Mouse (Mus musculus) neural tube, embryonic 12.5 days (tissue): ENCODE measurements at regions not wholly inside any gene's neighbourhood (a gene's known extent, or its start where the extent isn't known, plus 50 kb on each side); places are given as distances from the start of the nearest gene placed in this dataset.
"Not testable (repeated sequence)": the region's sequence is repeated elsewhere in the genome, so short reads cannot be mapped to it uniquely, and the experiment has no call there.

Experiments used
- ATAC-seq: fragments of 200-750 bp; cut with Nextera tagmentation; 2 replicates; pipeline ENCODE4 v1.8.0; 2017; ENCODE audit warnings: low read depth, mild to moderate bottlenecking, moderate TSS enrichment, moderate library complexity; ENCODE audit not compliant: low FRiP score
- H3K27ac ChIP-seq: fragments of 300-500 bp; sonication (generic); 2 replicates; pipeline ENCODE4 v1.5.1; 2016
- H3K27me3 ChIP-seq: fragments of 300-500 bp; sonication (generic); replicated peaks from 2 replicates; pipeline ENCODE4 v1.6.1; 2016; ENCODE audit warnings: mild to moderate bottlenecking
- H3K36me3 ChIP-seq: fragments of 300-500 bp; sonication (generic); 2 replicates; pipeline ENCODE4 v1.6.1; 2016; ENCODE audit warnings: mild to moderate bottlenecking
- H3K4me1 ChIP-seq: fragments of 300-500 bp; sonication (generic); 2 replicates; pipeline ENCODE4 v1.6.1; 2016
- H3K4me2 ChIP-seq: fragments of 300-500 bp; sonication (generic); replicated peaks from 2 replicates; pipeline ENCODE4 v1.6.1; 2016; ENCODE audit warnings: mild to moderate bottlenecking
- H3K4me3 ChIP-seq: fragments of 300-500 bp; sonication (generic); 2 replicates; pipeline ENCODE4 v1.5.1; 2016
- H3K9ac ChIP-seq: fragments of 300-500 bp; sonication (generic); 2 replicates; pipeline ENCODE4 v1.6.1; 2016; ENCODE audit warnings: mild to moderate bottlenecking
- H3K9me3 ChIP-seq: fragments of 300-500 bp; sonication (generic); 2 replicates; pipeline ENCODE4 v1.6.1; 2016; ENCODE audit warnings: mild to moderate bottlenecking
- WGBS: fragments of 180-500 bp; shearing (Covaris S2); methylation state at CpG from one replicate; pipeline ENCODE4 v1.1.7; 2016; 5-methylcytosine and 5-hydroxymethylcytosine counted together

GRCm38 (mm10) chr10:15046285-15046684 lies 328.3 kb upstream of the Gje1 start:
- Histone ChIP-seq H3K4me2 (no peak overlapping the region), H3K27me3 (no peaks in the 10 kb centered on the region), H3K36me3 (no peaks in the 10 kb centered on the region), H3K9me3 (no peaks in the 10 kb centered on the region), H3K27ac (no peak overlapping the region), H3K9ac (no peak overlapping the region), H3K4me3 (no peak overlapping the region), H3K4me1 (no peaks in the 10 kb centered on the region)
- ATAC-seq = no peak
- WGBS = 75% methylated on average over 4 of the region's 4 CpGs

- WGBS = 84% methylated on average over 3 of the region's 3 CpGs
- Histone ChIP-seq H3K9me3 (no peaks in the 10 kb centered on the region), H3K27me3 (no peaks in the 10 kb centered on the region), H3K27ac (no peak overlapping the region), H3K4me1 (no peaks in the 10 kb centered on the region), H3K9ac (no peak overlapping the region), H3K4me3 (no peak overlapping the region), H3K4me2 (no peak overlapping the region), H3K36me3 (no peaks in the 10 kb centered on the region)
- ATAC-seq = no peak
Measured at GRCm38 (mm10) chr10:15037571-15037970, 319.6 kb upstream of the Gje1 start.

GRCm38 (mm10) chr10:15031517-15031916 lies 313.5 kb upstream of the Gje1 start:
- no peak for ATAC-seq
- Histone ChIP-seq H3K27ac (no peak overlapping the region), H3K9ac (no peak overlapping the region), H3K9me3 (no peaks in the 10 kb centered on the region), H3K4me2 (no peak overlapping the region), H3K27me3 (no peaks in the 10 kb centered on the region), H3K4me1 (no peaks in the 10 kb centered on the region), H3K36me3 (no peaks in the 10 kb centered on the region), H3K4me3 (no peak overlapping the region)
- WGBS = 95% methylated on average over 1 of the region's 1 CpGs

GRCm38 (mm10) chr10:15029151-15029550 lies 311.1 kb upstream of the Gje1 start:
- Histone ChIP-seq H3K27ac (no peak overlapping the region), H3K4me2 (no peak overlapping the region), H3K27me3 (no peaks in the 10 kb centered on the region), H3K4me1 (no peaks in the 10 kb centered on the region), H3K9me3 (no peaks in the 10 kb centered on the region), H3K9ac (no peak overlapping the region), H3K4me3 (no peak overlapping the region), H3K36me3 (no peaks in the 10 kb centered on the region)
- ATAC-seq = no peak

GRCm38 (mm10) chr10:15013919-15014318 lies 295.9 kb upstream of the Gje1 start:
- H3K27me3 ChIP-seq = no peaks in the 10 kb centered on the region
- H3K27ac ChIP-seq = no peak overlapping the region
- 85% methylated on average over 4 of the region's 4 CpGs for WGBS
- H3K9ac ChIP-seq = no peak overlapping the region
- H3K4me2 ChIP-seq = no peak overlapping the region
- H3K9me3 ChIP-seq = no peaks in the 10 kb centered on the region
- H3K4me1 ChIP-seq = no peaks in the 10 kb centered on the region
- no peaks in the 10 kb centered on the region for H3K36me3 ChIP-seq
- no peak for ATAC-seq
- no peak overlapping the region for H3K4me3 ChIP-seq

GRCm38 (mm10) chr10:14996374-14996773 lies 278.4 kb upstream of the Gje1 start:
- no peak overlapping the region for H3K4me2 ChIP-seq
- ATAC-seq = no peak

GRCm38 (mm10) chr10:14989601-14990140 lies 271.7 kb upstream of the Gje1 start:
- H3K4me3 ChIP-seq = no peak overlapping the region
- no peaks in the 10 kb centered on the region for H3K4me1 ChIP-seq
- no peaks in the 10 kb centered on the region for H3K36me3 ChIP-seq
- no peaks in the 10 kb centered on the region for H3K9me3 ChIP-seq
- H3K4me2 ChIP-seq = no peak overlapping the region
- no peaks in the 10 kb centered on the region for H3K27me3 ChIP-seq
- H3K27ac ChIP-seq = no peak overlapping the region
- no peak for ATAC-seq
- H3K9ac ChIP-seq = no peak overlapping the region

More at GRCm38 (mm10) chr10:14996374-14996773, 278.4 kb upstream of the Gje1 start:
- H3K4me1 ChIP-seq = no peaks in the 10 kb centered on the region
- no peak overlapping the region for H3K27ac ChIP-seq
- H3K9me3 ChIP-seq = no peaks in the 10 kb centered on the region
- no peaks in the 10 kb centered on the region for H3K36me3 ChIP-seq
- no peak overlapping the region for H3K9ac ChIP-seq
- no peaks in the 10 kb centered on the region for H3K27me3 ChIP-seq
- WGBS = 84% methylated on average over 2 of the region's 2 CpGs
- no peak overlapping the region for H3K4me3 ChIP-seq

- not testable (repeated sequence) for H3K9me3 ChIP-seq, ATAC-seq
- WGBS = 25% methylated on average over 2 of the region's 2 CpGs
Measured at GRCm38 (mm10) chr10:14986566-14986965, 268.6 kb upstream of the Gje1 start.

GRCm38 (mm10) chr10:14978093-14978755 lies 260.2 kb upstream of the Gje1 start:
- H3K27me3 ChIP-seq = no peaks in the 10 kb centered on the region
- no peaks in the 10 kb centered on the region for H3K36me3 ChIP-seq
- no peak overlapping the region for H3K4me3 ChIP-seq
- WGBS = 78% methylated on average over 4 of the region's 4 CpGs
- no peak overlapping the region for H3K27ac ChIP-seq
- no peak overlapping the region for H3K4me2 ChIP-seq
- no peaks in the 10 kb centered on the region for H3K4me1 ChIP-seq
- H3K9me3 ChIP-seq = no peaks in the 10 kb centered on the region
- ATAC-seq = no peak
- no peak overlapping the region for H3K9ac ChIP-seq

More at GRCm38 (mm10) chr10:14986566-14986965, 268.6 kb upstream of the Gje1 start:
- not testable (repeated sequence) for H3K4me3 ChIP-seq, H3K36me3 ChIP-seq, H3K9ac ChIP-seq, H3K4me2 ChIP-seq, H3K27me3 ChIP-seq, H3K4me1 ChIP-seq, H3K27ac ChIP-seq

GRCm38 (mm10) chr10:14977268-14978000 lies 259.4 kb upstream of the Gje1 start:
- H3K9ac ChIP-seq = no peak overlapping the region
- H3K27me3 ChIP-seq = no peaks in the 10 kb centered on the region
- H3K27ac ChIP-seq = no peak overlapping the region
- no peak for ATAC-seq
- no peaks in the 10 kb centered on the region for H3K36me3 ChIP-seq
- H3K4me1 ChIP-seq = no peaks in the 10 kb centered on the region
- H3K4me3 ChIP-seq = no peak overlapping the region
- 60% methylated on average over 2 of the region's 2 CpGs for WGBS
- H3K9me3 ChIP-seq = no peaks in the 10 kb centered on the region
- no peak overlapping the region for H3K4me2 ChIP-seq

GRCm38 (mm10) chr10:14969726-14970125 lies 251.7 kb upstream of the Gje1 start:
- no peak overlapping the region for H3K4me2 ChIP-seq
- no peak for ATAC-seq

GRCm38 (mm10) chr10:14967645-14968044 lies 249.6 kb upstream of the Gje1 start:
- no peak overlapping the region for H3K4me3 ChIP-seq

More at GRCm38 (mm10) chr10:14969726-14970125, 251.7 kb upstream of the Gje1 start:
- H3K9ac ChIP-seq = no peak overlapping the region
- H3K9me3 ChIP-seq = no peaks in the 10 kb centered on the region
- H3K4me3 ChIP-seq = no peak overlapping the region
- no peaks in the 10 kb centered on the region for H3K36me3 ChIP-seq
- no peaks in the 10 kb centered on the region for H3K27me3 ChIP-seq
- H3K27ac ChIP-seq = no peak overlapping the region
- no peaks in the 10 kb centered on the region for H3K4me1 ChIP-seq

GRCm38 (mm10) chr10:14966771-14967170 lies 248.8 kb upstream of the Gje1 start:
- not testable (repeated sequence) for H3K4me1 ChIP-seq, H3K27me3 ChIP-seq, H3K4me2 ChIP-seq, H3K36me3 ChIP-seq, ATAC-seq, H3K27ac ChIP-seq, H3K4me3 ChIP-seq, H3K9ac ChIP-seq, H3K9me3 ChIP-seq
- WGBS = 89% methylated on average over 3 of the region's 3 CpGs

More at GRCm38 (mm10) chr10:14967645-14968044, 249.6 kb upstream of the Gje1 start:
- Histone ChIP-seq H3K27me3 (no peaks in the 10 kb centered on the region), H3K9me3 (no peaks in the 10 kb centered on the region), H3K4me2 (no peak overlapping the region), H3K27ac (no peak overlapping the region), H3K36me3 (no peaks in the 10 kb centered on the region), H3K9ac (no peak overlapping the region), H3K4me1 (no peaks in the 10 kb centered on the region)
- 73% methylated on average over 1 of the region's 1 CpGs for WGBS
- no peak for ATAC-seq
